Mouse (Mus musculus): Measurements from ENCODE around the gene Letmd1. TPM values are rescaled to one million over a fixed set of nuclear protein-coding genes. Genes with fewer than 3 reads are reported as not detected.
"Not testable (repeated sequence)": the region's sequence is repeated elsewhere in the genome, so short reads cannot be mapped to it uniquely, and the experiment has no call there.

Gene Letmd1
- 10 to 100 TPM; 22.3 to 44.6 TPM for total RNA-seq (2021)

DNA sequence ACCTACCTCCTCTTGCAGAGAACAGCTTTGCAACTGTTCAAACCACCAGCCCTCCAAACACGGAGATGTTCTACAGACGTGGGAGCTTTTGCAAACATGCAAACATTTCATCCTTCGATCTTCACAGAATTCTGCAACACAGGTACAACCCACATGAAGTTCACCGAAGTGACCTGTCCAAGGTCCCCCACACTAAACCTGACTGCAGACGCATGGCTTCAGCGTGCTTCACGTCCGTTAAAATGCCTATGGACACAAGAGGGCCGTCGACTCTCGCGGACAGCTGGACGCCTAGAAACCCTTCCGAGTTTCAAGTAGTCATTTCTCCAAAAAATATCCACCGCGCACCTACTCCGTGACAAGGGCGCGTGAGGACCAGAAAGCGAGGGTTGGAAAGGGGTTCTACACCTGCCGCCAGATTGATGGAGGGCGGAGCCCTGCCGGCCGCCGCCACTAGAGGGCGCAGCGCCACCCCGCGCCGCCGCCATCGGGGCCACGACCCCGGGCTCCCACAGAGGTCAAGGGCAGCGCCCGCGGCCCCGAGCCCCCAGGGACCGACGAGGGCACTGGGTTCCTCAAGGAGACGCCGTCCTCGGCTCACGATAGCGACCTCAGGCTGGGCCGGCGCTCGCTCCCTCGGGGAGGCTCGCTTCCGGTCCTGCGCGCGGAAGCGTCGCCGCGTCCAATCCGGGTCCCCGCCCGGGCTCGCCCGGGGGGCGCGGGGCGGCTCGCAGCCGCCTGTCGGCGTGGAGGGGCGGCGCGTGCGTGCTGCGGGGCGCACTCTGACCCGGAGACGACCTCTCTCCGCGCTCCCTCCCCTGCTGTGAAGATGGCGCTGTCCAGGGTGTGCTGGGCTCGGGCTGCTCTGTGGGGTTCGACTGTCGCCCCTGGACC is at the start of gene Letmd1:
Gene Letmd1, plus strand, starts transcription at position 729 of the 894 bp plus-strand sequence.
- DNase-seq: peak; percentile 90 to 92
- intact Hi-C loops (cut with DNase I): loop anchor here (1.0 to 5.0 kb wide), 3 partner anchors 26 to 214 kb away; no protein-coding TSS in a partner anchor

DNA sequence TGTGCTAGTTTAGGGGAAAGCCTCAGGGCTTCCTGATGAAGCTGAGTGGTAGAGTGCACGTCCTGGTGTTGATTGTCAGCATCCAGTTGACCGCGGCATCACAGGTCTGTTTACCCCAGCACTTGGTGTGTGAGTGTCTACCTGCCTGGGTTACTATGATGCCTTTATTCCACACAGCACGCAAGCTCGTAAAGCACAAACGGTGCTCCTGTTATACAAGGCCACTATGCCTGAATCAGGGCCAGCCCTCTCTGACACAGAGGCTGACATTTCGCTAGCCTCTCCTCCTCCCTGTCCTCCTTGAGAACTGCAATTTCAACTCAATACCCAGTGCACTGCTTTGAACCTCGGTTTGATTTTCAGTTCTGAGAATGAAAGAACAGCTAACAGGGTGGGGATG is 49.5 kb upstream of the Letmd1 start:
- intact Hi-C loops (cut with DNase I): no loop called here
- DNase-seq: no peak

DNA sequence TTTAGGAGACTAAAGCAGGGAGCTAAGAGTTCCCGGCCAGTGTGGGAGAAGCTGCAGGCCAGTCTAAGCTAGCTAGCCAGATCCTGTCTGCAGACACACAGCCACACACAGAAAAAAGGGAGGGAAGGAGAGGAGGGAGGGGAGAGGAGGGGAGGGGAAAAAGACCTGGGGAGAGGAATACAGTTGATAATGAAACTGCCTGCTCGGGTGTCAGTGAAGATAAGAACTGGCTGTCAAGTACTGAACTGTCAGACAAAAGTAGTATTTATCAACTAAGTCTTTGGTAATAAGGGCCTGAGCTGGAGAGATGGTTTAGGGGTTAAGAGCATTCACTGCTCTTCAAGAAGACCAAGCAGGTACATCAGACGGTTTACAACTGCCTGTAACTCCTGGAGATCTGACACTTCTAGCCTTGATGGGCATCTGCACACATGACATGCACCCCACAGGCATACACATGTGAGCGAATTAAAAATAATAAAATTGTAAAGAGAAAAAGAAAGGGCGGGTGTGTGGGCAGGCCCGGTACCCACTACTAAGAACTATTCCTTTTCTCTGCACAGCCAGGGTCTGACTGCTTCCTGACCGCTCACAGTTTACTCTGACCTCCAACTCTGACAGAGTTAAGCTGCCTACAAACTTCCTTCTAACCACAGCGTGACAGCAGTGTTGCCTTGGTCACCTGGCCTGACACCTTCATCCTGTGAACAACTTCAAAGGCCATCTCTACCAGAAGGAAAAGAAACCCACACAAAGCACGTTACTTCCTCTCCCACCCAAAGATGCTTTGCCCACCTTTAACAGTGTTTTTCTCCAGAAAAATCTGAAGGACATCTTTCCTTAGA is 48.7 kb upstream of the Letmd1 start:
- intact Hi-C loops (cut with DNase I): no loop called here
- no peak for DNase-seq

DNA sequence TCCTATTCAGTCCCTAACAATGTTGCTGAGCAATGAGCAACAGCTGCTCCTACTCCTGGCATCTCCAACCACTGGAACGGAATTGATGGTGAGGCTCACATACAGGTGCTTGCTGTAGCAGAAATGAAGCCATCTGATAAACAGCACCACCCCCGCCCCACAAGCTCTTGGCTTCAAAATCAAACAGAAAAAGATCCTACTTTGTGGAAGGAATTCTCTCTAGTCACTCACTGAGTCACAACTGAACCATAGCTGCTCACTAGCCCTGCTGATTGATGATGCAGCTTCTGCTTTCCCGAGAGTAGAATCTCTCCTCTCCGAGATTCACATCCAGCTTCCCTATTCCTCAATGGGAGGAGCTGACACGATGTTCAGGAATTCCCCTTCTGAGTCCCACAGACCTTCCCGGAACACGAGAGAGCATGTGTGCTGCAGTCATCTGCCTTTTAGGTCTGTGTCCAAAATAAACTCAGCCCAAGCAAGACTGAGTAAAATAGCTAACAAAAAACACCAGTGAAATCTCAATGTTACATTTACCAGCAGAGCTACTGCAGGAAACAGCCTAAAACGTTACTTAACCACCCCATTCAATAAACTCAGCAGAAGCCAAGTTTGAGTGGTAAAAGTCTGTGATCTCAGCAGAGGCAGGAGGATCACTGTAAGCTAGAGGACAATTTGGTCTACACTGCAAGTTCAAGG is 47.6 kb upstream of the Letmd1 start:
- intact Hi-C loops (cut with DNase I): no loop called here

DNA sequence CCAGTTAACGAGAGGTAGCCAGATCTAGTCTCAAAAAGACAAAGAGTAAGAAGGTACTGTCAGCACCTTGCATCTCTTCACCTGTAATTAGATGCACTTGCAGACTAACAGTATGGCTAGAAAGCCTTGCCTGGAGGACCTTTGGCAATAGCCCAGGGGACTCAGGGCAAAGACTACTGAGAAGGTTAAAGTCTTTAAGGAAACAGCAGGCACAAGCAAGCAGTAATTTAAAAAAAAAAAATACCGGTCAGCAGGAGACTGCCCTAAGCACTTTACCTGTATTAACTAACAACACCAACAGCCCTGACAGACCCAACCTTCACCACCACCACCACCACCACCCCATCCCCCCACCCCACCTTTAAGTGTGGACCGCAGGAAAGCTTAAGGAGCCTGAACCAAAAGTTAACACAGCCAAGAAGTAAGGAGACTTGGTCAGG is 47.0 kb upstream of the Letmd1 start, which contains the start of gene Gm5475:
Gene Gm5475, plus strand, starts transcription at position 390 of the 440 bp plus-strand sequence.
- DNase-seq; intact Hi-C loops (cut with DNase I): not testable (repeated sequence)

More for the DNA sequence above, 47.6 kb upstream of the Letmd1 start:
- DNase-seq: peak in 1 of 2 experiments; percentile 47

DNA sequence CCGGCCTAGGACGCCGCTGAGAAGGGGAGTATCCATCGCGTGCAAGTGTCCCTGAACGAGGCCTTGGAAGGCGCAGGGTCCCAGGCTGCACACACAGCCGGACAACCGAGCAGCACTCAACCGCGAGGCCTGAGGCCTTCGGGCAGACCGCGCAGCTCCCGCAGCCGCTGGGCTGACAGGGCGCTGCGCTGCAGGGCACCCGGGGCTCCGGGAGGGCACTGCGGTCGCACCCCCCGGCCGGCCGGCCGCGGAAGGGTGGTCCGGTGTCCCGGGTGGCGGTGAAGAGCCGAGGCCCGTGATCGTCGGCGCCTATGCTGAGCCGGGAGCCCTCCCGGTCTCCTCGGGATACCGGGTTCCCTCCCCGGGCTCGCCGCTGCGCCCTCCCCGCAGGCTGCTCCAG is 46.3 kb upstream of the Letmd1 start:
- no peak for DNase-seq
- intact Hi-C loops (cut with DNase I): no loop called here

DNA sequence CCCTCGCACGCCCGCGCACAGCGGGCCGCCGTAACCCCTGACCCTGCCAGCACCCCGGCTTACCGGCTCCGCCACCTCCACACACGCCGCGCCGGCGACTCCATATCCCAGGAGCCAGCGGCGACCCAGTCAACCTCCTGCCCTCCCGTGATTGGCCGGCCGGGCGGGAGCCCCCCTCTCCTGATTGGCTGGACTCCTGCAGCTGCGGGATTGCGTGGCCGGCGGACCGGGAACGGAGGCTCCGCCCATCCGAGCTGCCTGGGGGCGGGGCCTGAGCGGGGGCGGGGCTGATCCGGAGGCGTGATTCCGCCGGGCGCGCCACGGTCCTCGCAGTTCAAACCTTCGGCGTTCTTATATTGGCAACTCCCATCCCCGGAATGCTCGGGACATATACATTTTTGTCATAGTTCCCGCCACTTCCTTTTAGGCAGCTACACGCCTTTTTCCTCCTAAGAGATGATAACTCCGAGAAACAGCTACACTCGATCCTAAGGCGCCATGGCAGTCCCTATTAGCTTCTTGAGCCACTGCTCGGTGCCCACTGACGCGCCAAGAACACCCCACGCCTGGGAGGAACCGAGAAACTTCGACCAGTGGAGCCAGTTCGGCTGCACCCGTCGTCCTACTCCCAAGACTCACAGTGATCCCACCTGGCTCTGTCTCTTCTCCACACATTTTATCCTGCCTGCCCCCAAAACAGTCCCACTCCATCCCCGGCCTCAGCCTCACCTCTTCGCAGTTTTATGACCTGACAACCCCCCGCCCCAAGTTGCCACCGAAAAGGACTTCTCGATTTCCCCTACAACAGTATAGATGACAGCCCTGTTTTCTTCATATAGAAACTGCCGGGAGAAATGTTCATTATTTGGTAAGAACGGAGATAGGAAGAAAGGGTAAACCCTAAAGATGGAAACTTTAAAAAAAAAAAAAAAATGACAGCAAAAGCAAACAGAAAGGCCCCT is 45.6 kb upstream of the Letmd1 start:
- peak; percentile 96 to 98 for DNase-seq
- intact Hi-C loops (cut with DNase I): no loop called here

DNA sequence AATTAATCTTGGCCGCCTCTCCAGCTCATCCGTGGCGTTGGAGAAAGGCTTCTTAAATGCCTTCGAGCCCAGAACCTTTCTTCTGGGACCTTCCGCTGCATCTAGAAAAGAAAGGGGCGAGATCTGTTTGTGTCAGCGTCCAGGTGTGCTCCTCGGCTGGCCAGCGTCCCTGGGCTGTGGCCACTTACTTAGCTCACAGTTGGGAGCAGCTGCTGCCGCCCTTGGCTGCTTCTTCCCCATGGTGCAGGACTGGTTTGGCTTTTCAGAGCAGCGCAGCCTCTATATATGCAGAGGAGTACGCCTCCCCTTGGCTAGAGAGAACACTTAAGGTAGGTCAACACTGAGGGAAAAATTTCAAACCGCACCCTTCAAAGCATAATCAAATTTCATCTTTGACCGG is 44.9 kb upstream of the Letmd1 start:
- intact Hi-C loops (cut with DNase I): no loop called here
- peak in 1 of 2 experiments; percentile 33 for DNase-seq

DNA sequence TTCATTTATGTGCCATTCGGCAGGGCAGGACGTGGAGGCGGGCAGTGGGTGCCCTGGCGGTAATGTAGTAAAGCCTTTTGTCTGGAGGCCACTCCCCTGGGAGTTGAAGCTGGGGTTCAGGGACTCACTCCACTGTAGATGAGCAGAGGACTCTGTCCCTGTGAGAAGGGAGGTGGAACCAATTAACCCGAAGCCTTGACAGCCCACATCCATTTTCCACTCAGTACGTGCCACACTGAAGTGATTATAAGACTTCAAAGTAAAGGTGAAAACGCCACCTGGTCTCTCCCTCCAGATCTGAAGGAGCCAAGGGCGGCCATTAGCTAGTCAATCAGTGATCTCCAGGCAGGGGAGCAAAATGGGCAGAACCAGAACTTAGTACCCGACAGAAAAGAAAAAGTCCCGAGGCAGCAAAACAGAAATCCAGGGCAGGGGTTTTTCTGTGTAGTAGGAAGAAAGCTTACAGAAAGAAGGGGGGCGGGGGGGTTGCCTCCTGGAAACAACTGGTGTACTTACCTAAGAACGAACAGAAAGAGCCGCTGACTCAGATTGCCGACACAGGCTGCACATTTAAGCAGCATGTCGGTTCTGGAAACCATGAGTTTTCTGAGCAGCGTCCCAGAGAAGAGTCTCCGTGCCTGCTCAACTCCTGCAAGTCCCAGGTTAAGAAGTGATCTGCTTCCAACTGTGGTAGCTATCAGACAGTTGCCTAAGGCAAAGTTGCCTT is 44.3 kb upstream of the Letmd1 start, which contains the start of gene Slc11a2:
Gene Slc11a2, minus strand, starts transcription at position 677 of the 727 bp plus-strand sequence.
- no peak for DNase-seq
- intact Hi-C loops (cut with DNase I): no loop called here

DNA sequence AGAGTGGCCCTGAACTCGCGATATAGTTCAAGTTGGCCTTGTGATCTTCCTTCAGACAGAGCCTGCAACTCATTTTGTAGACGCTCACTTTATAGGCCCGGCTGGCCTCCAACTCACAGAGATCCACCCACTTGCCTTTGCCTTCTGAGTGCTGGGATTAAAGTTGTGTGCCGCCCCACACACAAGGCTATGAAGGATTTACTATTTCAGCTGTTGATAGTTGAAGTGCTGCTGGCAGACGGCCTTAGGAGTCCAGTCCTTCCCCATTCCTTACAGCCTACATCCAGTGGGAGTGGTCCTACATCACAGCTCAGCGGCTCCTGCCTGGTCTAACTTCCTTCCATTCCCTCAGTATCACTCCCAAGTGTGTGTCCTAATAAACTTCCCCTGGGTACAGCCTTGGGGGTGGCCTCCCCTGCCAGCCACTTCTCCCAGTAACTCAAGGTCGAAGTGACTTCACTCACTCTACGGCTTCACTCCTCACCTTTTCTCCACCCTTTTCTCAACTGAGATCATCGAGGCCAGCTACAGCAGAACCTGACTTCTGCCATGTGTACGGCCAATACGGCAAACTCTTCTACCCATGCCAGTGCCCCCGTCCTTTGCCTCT is 40.4 kb upstream of the Letmd1 start:
- intact Hi-C loops (cut with DNase I): no loop called here
- DNase-seq: peak; percentile 53

DNA sequence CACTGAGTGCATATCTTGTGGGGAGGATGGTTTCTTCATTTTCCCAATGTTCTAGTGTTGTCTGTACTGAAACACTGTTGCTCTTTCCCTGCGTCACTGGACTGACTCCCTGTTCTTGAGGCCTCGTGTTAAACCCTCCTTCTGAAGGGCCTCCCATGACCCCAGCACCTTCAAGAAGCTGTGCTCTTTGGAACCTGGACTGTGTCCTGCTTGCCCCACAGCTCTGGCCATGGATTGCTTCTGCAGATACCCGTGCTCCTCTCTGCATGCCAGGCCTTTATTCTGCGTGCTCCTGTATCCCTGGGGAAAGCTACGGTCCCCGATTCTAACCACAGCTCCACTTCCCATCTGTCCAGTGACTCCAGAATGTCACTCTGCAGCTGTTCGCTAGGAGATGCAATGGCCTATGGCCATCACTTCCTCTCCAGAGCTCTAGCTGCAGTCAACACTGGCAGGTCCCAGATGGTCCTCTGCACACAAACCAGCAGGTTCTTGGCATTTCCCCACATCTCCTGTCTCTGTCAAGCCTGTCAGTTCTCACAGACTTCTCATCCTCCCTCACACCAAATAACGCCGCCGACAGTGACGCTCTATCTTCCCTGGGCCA is 38.8 kb upstream of the Letmd1 start:
- intact Hi-C loops (cut with DNase I): no loop called here

DNA sequence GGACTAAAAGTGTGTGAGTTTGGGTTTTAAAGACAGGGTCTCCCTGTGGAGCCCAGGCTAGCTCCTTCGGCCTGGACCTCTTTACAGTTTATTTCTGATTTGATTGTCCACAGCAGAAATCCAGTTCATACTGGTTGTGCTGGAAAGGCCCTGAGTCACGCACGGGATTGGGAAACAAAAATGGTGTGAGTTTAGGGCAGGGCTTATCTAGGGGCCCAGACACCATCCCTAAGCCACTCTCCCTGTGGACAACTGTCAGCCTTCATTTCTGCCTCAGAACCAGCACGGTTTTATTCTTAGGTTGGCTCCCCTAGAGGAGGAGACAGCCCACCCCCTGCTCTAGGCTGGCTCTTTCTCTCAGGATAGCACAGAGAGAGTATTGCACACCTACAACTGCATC is 35.6 kb upstream of the Letmd1 start:
- intact Hi-C loops (cut with DNase I): no loop called here
- DNase-seq: no peak

More for the DNA sequence above, 38.8 kb upstream of the Letmd1 start:
- peak in 1 of 2 experiments; percentile 43 for DNase-seq

DNA sequence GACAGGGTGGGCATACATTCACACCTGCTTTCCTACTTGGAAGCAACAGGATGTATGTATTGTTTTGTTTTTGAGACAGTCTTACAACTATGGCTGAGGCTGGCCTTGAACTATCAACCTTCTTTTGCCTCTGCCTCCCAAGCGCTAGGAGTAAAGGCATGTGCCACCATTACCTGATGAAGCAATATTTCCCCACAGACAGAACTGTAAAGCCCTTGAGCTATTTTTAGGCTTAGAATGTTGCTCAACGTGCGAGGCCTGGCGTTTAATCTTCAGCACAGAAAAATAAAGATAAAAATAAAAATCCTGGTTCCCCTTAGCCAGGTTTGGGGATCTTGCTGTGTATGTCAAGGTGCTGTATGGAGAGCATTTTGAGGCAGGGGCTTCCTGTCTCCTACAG is 32.7 kb upstream of the Letmd1 start:
- intact Hi-C loops (cut with DNase I): no loop called here
- no peak for DNase-seq

DNA sequence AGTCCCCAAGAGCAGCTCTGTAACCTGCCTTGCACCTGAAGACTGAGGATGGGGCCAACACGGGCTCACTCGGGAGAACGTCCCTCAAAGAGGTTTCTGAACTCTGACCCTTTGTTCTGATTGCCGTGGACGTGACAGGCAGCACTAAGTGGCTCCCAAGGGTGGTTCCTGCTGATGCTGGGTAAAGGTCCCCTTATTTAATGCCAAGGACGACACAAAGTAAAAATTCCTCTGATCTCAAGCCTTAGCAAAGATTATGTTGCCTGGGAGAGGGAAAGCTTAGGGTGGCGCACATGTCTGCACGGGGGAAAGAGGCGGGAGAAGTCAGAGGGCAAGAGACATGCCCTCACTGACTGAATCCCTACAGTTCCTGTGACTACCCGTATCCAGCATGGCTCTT is 32.3 kb upstream of the Letmd1 start:
- intact Hi-C loops (cut with DNase I): no loop called here
- DNase-seq: no peak

DNA sequence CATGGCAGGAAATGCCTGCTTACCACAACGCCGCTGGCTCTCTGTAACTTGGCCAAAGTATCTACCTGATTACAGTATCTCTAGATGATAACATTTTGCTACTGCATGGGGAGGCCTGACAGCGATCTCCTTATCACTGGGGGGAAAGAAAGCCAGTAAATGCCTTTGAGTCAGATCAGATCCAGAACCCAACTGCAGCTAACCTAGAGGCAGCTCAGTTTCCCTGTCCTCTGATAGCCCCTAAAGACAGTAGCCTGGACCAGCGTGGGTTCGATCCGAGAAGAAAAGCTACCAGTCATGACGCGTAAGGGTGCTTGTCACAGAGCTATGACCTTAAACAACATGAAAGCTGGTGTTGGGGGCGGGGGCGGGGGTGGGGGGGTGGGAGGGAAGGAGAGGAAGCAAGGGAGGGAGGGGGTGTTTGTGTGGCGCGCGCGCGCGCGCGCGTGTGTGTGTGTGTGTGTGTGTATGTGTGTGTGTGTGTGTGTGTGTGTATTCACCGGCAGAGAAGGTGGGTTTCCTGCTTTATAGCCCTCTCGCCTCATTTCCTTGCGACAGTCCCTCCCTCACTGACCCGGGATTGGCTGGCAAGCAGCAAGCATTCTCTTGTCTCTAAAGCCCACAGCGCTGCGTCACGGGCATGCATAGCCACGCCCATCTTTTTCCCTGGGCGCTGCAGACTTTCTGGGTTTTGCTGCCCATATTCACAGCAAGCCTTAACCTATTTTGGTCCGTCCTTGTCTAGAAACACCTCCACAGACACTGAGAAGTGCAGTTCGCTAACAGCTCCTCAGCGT is 25.5 kb upstream of the Letmd1 start:
- DNase-seq: peak; percentile 89 to 92
- intact Hi-C loops (cut with DNase I): no loop called here

DNA sequence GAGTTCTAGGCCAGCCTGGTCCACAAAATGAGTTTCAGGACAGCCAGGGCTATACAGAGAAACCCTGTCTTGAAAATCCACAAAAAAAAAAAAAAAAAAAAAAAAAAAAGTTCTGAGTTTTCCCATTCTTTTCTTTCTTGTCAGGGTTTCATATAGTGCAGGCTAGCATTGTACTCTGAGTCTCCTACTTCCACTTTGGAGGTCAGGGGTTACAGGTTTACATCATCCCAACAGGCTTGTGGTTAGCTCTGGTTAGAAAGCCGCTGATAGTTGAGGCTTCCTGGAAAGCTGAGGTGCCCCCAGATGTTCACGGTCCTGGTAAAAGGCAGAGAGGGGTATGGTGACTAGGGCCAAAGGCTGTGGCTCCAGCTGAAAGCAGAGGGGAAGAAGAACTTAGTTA is 21.9 kb upstream of the Letmd1 start:
- intact Hi-C loops (cut with DNase I): no loop called here
- DNase-seq: no peak

DNA sequence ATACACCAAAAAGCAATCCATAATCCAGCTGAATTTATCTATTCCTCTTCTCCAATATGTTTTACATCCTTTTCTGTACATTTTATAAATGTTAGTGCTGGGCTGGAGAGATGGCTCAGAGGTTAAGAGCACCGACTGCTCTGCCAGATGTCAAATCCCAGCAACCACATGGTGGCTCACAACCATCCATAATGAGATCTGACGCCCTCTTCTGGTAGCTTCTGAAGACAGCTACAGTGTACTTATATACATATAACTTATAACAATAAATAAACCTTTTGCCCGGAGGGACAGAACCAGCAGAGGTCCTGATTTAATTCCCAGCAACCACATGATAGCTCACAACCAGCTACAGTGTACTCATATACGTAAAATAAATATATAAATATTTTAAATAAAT is 20.3 kb upstream of the Letmd1 start:
- intact Hi-C loops (cut with DNase I): no loop called here
- no peak for DNase-seq
